Mouse (Mus musculus): ENCODE results near the gene Plod2.
A peak's percentile ranks its signal among the peaks of the same experiment; 100 is the strongest.

The Plod2 gene

GRCm38 (mm10) chr9:92541977-92542561 lies at the start of gene Plod2:
Plod2 (plus strand) TSS chr9:92542223.
- DNase-seq: peak; percentile 11

- DNase-seq: peak; percentile 71
Measured at GRCm38 (mm10) chr9:92499710-92500410, 42.2 kb upstream of the Plod2 start.

- no peak for DNase-seq
Measured at GRCm38 (mm10) chr9:92504256-92504655, 37.8 kb upstream of the Plod2 start.

- DNase-seq: no peak
Measured at GRCm38 (mm10) chr9:92504889-92505288, 37.1 kb upstream of the Plod2 start.

GRCm38 (mm10) chr9:92511696-92512095 lies 30.3 kb upstream of the Plod2 start:
- DNase-seq: no peak

- DNase-seq: no peak
Measured at GRCm38 (mm10) chr9:92517036-92517435, 25.0 kb upstream of the Plod2 start.

GRCm38 (mm10) chr9:92520751-92521150 lies 21.3 kb upstream of the Plod2 start:
- no peak for DNase-seq

GRCm38 (mm10) chr9:92524506-92524905 lies 17.5 kb upstream of the Plod2 start:
- DNase-seq: no peak

- DNase-seq: no peak
Measured at GRCm38 (mm10) chr9:92530055-92530454, 12.0 kb upstream of the Plod2 start.

GRCm38 (mm10) chr9:92537735-92538134 lies 4.3 kb upstream of the Plod2 start:
- peak; percentile 34 for DNase-seq

- DNase-seq: no peak
Measured at GRCm38 (mm10) chr9:92538216-92538615, 3.8 kb upstream of the Plod2 start.

- peak; percentile 9 for DNase-seq
Measured at GRCm38 (mm10) chr9:92542591-92543416, 781 bp downstream of the Plod2 start.

GRCm38 (mm10) chr9:92544146-92544545 lies 2.1 kb downstream of the Plod2 start:
- DNase-seq: no peak

- DNase-seq: no peak
Measured at GRCm38 (mm10) chr9:92545021-92545420, 3.0 kb downstream of the Plod2 start.

- no peak for DNase-seq
Measured at GRCm38 (mm10) chr9:92546446-92546845, 4.4 kb downstream of the Plod2 start.

GRCm38 (mm10) chr9:92547106-92547505 lies 5.1 kb downstream of the Plod2 start:
- no peak for DNase-seq

- no peak for DNase-seq
Measured at GRCm38 (mm10) chr9:92547821-92548220, 5.8 kb downstream of the Plod2 start.

- no peak for DNase-seq
Measured at GRCm38 (mm10) chr9:92548603-92549002, 6.6 kb downstream of the Plod2 start.

- no peak for DNase-seq
Measured at GRCm38 (mm10) chr9:92549811-92550490, 7.9 kb downstream of the Plod2 start.

GRCm38 (mm10) chr9:92550981-92551380 lies 9.0 kb downstream of the Plod2 start:
- no peak for DNase-seq

GRCm38 (mm10) chr9:92551666-92552065 lies 9.6 kb downstream of the Plod2 start:
- no peak for DNase-seq

GRCm38 (mm10) chr9:92552691-92553090 lies 10.7 kb downstream of the Plod2 start:
- DNase-seq: no peak

All from right cerebral cortex, adult 18-20 months (tissue).